Comparison of ENCODE assay signal across 20 mouse cellular contexts in the genomic region with DNA sequence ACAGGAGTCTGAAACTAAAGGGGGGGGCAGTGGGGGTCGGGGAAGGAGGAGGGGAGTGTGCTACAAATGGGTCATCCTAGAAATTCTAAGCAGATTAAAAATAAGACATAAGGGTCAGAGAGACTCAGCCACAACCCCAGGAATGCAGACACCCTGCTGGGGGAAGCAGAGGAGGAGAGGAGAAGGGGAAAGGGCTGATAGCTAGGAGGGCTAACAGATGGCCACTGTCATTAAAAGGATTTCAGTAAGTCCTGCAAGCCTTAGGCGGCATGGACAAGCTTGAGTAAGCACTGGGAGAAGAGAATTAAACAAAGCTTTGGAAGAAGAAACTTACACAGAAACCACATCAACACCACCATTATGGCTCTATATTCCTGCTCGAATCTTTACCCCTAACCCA.
"Had no signal": no experiment of that assay in that cellular context is flagged by ENCODE, and none has a peak within 500 bp of the region (broad histone marks: within the 10 kb centered on the region; RNA-seq: fewer than 3 reads in every experiment).

No protein-coding gene starts in this region.

- H3K4me1 ChIP-seq: liver, embryonic 15.5 days had no signal

- H3K9ac ChIP-seq: limb, embryonic 12.5 days; limb, embryonic 15.5 days; liver, embryonic 15.5 days; lung, embryonic 15.5 days; midbrain, embryonic 12.5 days; neural tube, embryonic 13.5 days had no signal

- H3K4me3 ChIP-seq: left cerebral cortex, adult 2 months; limb, embryonic 12.5 days; limb, embryonic 15.5 days; liver, embryonic 15.5 days; lung, embryonic 15.5 days; midbrain, embryonic 12.5 days; myocyte; neural tube, embryonic 13.5 days had no signal

- DNase-seq: kidney, adult 2 months; kidney, postnatal 25 days; layer of hippocampus, postnatal 36 days; left cerebral cortex, postnatal 4 days; lung, adult 18-20 months; lung, postnatal 10 days; lung, postnatal 36 days; thymus, adult 18-20 months; thymus, postnatal 36 days had no signal

- H3K9me3 ChIP-seq: limb, embryonic 12.5 days; limb, embryonic 15.5 days; liver, embryonic 15.5 days; lung, embryonic 15.5 days; midbrain, embryonic 12.5 days; neural tube, embryonic 13.5 days had no signal

- H3K4me2 ChIP-seq: limb, embryonic 12.5 days; limb, embryonic 15.5 days; liver, embryonic 11.5 days; liver, embryonic 15.5 days; lung, embryonic 15.5 days; midbrain, embryonic 12.5 days; neural tube, embryonic 13.5 days had no signal

- H3K27ac ChIP-seq: left cerebral cortex, adult 2 months; limb, embryonic 15.5 days; liver, embryonic 15.5 days; lung, embryonic 15.5 days; midbrain, embryonic 12.5 days; neural tube, embryonic 13.5 days had no signal

- H3K27me3 ChIP-seq: limb, embryonic 12.5 days; limb, embryonic 15.5 days; liver, embryonic 15.5 days; lung, embryonic 15.5 days; midbrain, embryonic 12.5 days; neural tube, embryonic 13.5 days had no signal

- H3K36me3 ChIP-seq: limb, embryonic 15.5 days; liver, embryonic 15.5 days; lung, embryonic 15.5 days; midbrain, embryonic 12.5 days; neural tube, embryonic 13.5 days had no signal

- ATAC-seq: intestine, postnatal 0 days; midbrain, embryonic 16.5 days had no signal
